Mouse (Mus musculus) heart, adult 2 months (tissue): Measurements from ENCODE around the gene Fam189a2.

Experiments
- CTCF ChIP-seq: fragments of 200-600 bp; IDR thresholded peaks from 2 replicates; pipeline ENCODE4 v1.8.1; 2022; ENCODE audit warnings: antibody characterized with exemption, mild to moderate bottlenecking, moderate library complexity
- POLR2A ChIP-seq: fragments of 200-500 bp; IDR thresholded peaks from 2 replicates; pipeline ENCODE4 v1.6.1; 2011; ENCODE audit warnings: mild to moderate bottlenecking, low read depth, low read length, control low read depth; ENCODE audit not compliant: insufficient read depth

DNA sequence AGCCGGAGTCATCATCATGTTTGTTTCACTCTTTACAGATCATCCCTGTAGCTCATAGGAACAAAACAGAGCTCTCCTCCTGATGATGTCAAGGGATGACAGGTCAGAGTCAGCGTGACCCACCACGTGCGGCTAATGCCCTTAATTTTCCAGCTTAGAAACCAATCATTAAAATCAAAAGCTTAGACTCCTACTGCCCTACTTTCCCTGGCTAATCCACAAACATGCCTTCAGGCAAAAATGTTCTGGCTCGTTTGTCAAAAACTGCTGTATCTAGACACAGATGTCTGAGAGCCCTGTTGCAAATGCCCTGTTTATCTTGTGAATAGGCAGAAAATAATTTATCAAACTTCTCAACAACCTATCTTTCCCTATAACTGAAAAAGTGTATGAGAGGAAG, 4.9 kb downstream of the Fam189a2 start:
- TF ChIP-seq CTCF (no peak), POLR2A (no peak)
